Mouse (Mus musculus) myocyte (in vitro differentiated cells): ENCODE results near the gene Olfr316.
"Not testable (repeated sequence)": the region's sequence is repeated elsewhere in the genome, so short reads cannot be mapped to it uniquely, and the experiment has no call there.

Experiments
- CEBPB ChIP-seq: IDR thresholded peaks from 2 replicates; pipeline ENCODE4 v1.6.1; 2011; ENCODE audit warnings: mild to moderate bottlenecking, moderate library complexity; ENCODE audit not compliant: poor library complexity, insufficient read depth, severe bottlenecking
- E2F4 ChIP-seq: IDR thresholded peaks from one replicate; pipeline ENCODE4 v1.6.1; 2011; ENCODE audit warnings: mild to moderate bottlenecking, control low read depth, moderate library complexity; ENCODE audit not compliant: insufficient read depth
- MAX ChIP-seq: IDR thresholded peaks from one replicate; pipeline ENCODE4 v1.6.1; 2011; ENCODE audit warnings: low read depth, mild to moderate bottlenecking, control low read depth
- POLR2A ChIP-seq: IDR thresholded peaks from one replicate; pipeline ENCODE4 v1.6.1; 2011; ENCODE audit warnings: low read depth, mild to moderate bottlenecking, control low read depth, moderate library complexity; ENCODE audit not compliant: insufficient read length
- POLR2AphosphoS2 ChIP-seq: IDR thresholded peaks from one replicate; pipeline ENCODE4 v1.6.1; 2011; ENCODE audit warnings: low read depth, control low read depth; ENCODE audit not compliant: insufficient read length
- REST ChIP-seq: IDR thresholded peaks from one replicate; pipeline ENCODE4 v1.6.1; 2011; ENCODE audit warnings: mild to moderate bottlenecking, control low read depth, moderate library complexity; ENCODE audit not compliant: insufficient read depth, insufficient read length
- TCF12 ChIP-seq: IDR thresholded peaks from one replicate; pipeline ENCODE4 v1.6.1; 2011; ENCODE audit warnings: mild to moderate bottlenecking, control low read depth; ENCODE audit not compliant: poor library complexity, insufficient read depth, severe bottlenecking
- TCF3 ChIP-seq: IDR thresholded peaks from one replicate; pipeline ENCODE4 v1.6.1; 2011; ENCODE audit warnings: low read depth, control low read depth; ENCODE audit not compliant: insufficient read length
- USF1 ChIP-seq: IDR thresholded peaks from one replicate; pipeline ENCODE4 v1.6.1; 2011; ENCODE audit warnings: low read depth, mild to moderate bottlenecking, control low read depth, moderate library complexity

- not testable (repeated sequence) for TF ChIP-seq POLR2A, TCF3, REST, E2F4, POLR2AphosphoS2, TCF12, USF1, MAX, CEBPB
Measured at GRCm38 (mm10) chr11:58751096-58751495, 1.4 kb upstream of the Olfr316 start.
